Mouse (Mus musculus): ENCODE measurements at regions not wholly inside any gene's neighbourhood (a gene's known extent, or its start where the extent isn't known, plus 50 kb on each side); places are given as distances from the start of the nearest gene placed in this dataset.

GRCm38 (mm10) chr3:101722926-101723325 lies 118.4 kb upstream of the Atp1a1 start:
- TF ChIP-seq POLR2A (IDR thresholded peaks at IDR 0.05; ENCODE audit: extremely low read depth, insufficient read depth, low read length), result no peak
- no peak for TF ChIP-seq CTCF (IDR thresholded peaks at IDR 0.05; ENCODE audit: extremely low read depth, insufficient read depth, low read length)
